Mouse (Mus musculus): ENCODE measurements around the gene Taf5l.
"Not testable (repeated sequence)": the region's sequence is repeated elsewhere in the genome, so short reads cannot be mapped to it uniquely, and the experiment has no call there.

Taf5l gene

DNA sequence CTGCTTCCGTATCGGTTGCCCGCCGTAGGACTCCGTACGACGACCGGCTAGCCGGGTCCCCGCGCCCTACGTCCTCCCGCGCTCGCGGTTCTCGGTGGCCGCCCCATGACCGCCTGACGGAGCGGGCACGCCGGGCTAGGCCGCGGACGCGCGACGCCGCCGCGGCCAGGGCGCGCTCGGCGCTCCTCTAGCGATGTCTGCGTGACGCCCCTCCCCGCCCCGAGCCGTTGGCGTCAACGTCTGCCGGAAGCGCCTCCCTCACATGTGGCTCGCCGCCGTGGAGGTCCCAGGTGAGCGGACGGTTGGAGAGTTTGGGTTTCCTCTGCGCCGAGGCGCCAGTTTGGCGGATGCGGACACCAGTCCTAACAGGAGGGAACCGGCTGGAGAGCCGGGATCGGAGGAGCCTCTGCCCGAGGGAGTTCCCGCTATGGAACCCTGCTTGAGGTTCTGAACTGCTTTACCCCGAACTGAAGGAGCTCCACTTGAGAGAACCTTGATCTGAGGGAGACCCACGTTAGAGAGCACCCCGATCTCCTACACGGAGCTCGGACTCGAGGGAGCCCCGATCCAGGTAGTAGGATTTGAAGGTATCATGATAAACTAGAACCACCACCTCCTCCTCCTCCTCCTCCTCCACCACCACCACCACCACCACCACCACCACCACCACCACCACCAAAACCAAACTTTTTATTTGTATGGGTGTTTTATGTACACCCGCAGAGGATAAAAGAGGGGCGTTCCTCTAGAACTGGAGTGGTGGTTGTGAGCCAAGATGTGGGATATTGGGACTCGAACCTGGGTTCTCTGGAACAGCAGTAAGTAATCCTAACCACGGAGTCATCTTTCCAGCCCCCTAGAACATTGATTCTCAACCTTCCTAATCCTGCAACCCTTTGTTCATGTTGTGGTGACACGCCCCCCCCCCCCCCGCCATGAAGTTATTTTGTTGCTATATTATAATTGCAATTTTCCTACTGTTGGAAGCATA is at the start of gene Taf5l, which contains the start of gene Urb2:
TSS of gene Taf5l (minus strand) at position 161 of the 991 bp plus-strand sequence.
TSS of gene Urb2 (plus strand) at position 272 of the 991 bp plus-strand sequence.
- peak; percentile 89 for DNase-seq (ENCODE audit: low read depth)

DNA sequence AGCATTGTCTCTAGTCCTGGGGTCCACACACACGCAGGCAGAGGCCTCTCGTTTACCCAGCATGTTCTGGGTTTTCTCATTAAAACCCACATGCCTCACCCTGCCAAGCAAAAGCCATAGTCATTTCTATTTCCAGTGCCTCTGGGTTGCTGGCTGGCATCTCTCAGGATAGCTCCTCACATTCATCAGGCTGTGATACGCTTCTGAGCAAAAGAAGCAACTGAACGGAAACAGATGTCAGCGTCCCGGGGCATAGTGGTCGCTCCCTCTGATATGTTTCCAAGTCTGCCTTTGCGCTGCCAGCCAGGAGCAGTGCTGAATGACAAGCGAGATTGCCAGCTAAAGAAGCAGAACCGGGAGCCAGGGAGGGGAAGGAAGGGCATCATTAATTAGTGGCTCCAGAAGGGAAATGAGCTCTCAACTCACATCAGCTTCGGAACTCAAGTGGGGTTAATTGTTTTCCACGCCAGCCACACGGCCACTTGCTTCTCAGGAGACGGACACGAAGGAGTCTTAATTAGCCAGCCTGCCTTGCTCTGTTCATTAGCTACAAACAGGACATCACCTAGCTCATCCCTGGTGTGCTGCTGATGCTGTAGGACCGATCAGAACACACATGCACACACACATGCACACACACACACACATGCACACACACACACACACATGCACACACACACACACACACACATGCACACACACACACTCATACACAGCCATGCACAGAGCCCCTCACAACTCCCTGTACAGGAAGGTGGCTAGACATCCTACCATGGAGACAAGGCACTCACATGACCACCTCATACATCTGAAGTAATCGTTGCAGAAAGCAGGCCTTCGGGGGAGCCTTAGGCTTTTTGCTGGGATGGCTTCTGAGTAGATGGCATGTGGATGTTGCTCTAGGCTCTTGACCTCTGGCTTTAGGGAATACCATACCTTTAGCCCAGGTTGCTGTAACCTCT is 49.4 kb upstream of the Taf5l start:
- peak; percentile 26 for DNase-seq (ENCODE audit: low read depth)

DNA sequence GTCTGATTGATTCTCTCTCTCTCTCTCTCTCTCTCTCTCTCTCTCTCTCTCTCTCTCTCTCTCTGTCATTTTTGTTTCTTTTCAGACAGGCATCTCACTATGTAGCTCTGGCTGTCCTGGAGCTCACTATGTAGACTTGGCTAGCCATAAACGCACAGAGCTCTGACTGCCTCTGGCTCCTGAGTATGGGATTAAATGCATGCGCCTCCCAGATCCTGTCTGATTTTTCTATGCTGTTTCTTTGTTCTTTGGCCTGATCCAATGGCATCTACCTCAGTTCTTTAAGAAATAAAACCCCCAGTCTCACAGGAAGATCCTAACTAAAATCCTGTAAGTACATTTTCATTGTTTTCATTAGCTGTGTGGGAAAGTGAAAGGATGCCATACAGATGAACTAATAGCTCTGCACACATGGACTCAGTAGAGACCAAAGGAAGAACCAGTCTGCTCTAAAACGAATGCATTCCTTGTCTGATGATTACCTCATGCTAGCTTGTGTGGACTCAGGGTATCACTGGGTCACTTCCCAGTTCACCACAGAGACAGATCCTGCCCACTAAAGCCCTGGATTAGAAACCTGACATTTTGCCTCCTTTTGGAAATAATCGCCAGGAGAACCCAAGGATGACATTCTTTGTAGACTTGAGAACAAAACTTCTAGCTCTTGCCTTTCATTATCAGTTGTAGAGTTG is 46.0 kb upstream of the Taf5l start:
- peak; percentile 11 for DNase-seq (ENCODE audit: low read depth)

DNA sequence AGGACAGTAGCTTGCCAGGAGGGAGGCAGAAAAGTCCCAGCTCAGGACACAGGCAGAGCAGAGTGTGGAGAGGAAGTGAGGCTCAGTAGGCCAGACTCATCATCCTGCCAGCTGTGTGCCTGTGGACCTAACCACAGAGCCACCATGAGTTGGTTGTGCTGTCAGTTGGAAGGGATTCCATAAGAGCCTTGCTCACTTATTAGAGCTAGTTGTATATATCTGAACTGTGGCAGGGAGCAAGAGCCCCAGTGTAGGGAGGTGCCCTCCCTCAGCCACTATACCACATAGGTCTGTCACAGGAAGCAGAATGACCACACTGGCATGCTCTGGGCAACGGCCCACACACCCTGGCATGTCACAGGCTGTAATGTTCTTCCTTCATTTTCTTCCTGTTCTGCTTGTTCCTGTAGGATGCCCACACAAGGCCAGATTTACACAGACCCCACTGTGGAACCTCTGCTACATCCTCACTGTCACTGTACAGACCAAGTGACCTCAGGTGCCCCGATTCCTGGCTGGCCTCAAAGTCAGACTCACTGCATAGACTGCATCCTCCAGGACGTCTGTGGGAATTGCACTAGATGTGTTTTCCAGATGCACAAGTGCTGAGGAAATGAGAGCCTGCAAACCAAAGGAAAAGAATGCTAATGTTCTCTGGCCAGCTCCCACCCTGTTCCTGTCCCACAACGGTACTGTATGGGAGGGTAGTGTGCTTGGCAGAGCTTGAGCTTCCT is 45.3 kb upstream of the Taf5l start:
- DNase-seq (ENCODE audit: low read depth) = peak; percentile 95

DNA sequence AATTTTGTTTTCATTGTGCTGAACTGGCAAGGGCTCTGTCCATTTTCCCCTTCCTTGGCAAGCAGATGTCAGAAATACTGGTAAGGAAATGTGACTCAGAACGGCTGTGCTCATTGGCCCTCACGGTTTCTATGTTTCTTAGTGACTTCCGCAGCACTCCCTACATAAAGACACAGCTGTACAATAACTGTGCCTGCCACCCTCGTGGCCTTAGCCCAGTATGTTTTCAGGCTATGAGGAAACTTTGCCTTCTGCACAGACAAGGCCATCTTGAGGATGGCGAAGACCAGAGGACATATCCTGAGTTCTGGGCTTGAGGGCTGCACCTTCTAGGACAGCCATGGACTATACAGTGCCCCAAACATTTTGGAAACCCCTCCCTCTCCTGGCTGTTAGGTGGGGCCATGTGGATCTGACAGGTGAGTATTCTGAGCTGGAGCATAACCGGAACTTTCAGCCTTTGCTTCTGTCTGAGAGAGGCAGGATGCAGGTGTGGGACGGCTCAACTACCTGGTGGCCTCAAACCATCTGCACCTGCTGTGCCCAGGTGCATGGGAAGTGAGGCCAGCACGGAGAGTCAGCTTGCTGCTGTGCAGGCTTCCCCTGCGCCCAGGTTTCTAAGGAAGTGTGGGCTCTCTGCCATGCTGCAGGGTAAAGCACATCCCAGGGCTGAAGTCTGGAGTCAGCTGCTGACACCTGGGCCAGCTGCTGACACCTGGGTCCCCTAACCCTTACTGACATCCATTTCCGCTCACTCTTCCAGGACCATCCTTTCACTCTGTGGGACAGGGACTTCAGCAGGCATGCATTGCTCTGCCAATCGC is 35.8 kb upstream of the Taf5l start:
- DNase-seq (ENCODE audit: low read depth) = peak; percentile 33

DNA sequence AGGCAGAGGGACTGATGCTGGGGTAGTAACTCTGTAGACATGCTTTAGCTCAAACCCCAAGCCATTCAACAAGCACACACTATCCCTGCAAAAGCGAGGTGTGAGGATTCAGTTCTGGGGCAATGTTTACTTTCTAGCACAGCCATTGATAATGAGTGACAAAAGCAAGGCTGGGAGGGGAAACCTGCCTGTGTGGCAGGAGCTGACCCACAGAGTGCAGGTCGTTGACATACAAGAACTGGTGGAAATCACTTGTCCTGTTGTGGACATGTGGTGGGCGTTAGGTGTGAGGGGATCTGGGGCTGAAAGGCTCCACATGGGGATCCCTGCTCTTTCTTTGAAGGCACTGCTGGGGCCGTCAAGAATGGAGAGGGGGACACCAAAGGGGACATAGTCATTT is 31.4 kb upstream of the Taf5l start:
- no peak for DNase-seq (ENCODE audit: low read depth)

DNA sequence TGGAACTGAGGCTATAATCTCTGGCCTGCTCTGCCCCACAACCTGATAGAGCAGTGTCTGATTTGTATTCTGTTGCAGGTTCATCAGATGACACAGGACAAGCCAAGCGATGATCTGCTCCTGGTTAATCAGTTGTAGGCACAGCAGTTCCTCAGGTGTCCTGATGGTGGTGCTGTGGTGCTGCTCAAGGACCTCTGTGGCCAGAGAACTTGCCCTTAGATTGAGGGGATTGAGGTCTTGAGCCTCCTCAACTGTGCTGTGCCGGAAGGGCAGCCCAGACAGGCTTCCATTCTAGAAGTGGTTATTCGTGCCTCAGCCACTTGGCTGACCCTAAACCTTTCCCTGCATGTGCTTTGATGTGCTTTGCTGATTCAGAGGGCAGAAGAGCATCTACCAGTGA is 30.9 kb upstream of the Taf5l start:
- DNase-seq (ENCODE audit: low read depth) = peak; percentile 68

DNA sequence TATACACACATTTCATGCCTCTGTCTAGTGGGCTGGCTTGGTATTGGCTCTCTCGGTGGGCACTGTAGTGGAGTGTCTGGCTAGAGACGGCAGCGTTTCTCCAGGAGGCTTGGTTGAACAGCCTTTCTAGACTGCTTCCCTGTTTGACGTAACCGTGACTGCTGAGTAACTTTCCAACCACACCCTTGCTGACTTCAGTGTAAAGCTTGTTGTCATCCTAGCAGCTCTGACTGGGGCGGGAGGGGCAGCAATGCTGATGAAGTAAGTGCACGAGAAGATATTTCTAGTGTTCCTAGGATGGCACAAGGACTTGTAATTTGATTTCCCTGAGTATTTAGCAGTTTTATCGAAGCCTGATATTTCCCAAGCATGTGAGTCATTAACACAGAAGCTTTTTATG is 24.7 kb upstream of the Taf5l start:
- DNase-seq (ENCODE audit: low read depth) = peak; percentile 27

DNA sequence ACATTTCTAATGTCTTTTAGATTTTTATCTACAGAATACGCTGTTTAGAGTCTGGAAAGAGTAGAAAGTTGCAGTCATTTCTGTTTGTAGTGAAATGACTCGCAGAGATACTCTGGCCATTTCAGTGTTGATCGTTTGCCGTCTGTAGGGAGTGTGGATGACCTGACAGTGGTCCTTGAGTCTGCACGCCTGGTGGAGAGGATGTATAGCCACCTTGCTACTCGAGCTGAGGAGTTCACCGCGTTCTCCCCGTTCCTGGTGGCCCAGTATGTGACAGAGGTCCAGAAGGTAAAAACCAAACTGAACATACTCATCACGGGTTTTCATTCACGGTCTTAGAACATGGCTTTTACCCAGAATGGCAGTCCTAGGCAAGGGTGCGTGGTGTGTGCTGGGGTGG is 23.7 kb upstream of the Taf5l start:
- DNase-seq (ENCODE audit: low read depth) = no peak

DNA sequence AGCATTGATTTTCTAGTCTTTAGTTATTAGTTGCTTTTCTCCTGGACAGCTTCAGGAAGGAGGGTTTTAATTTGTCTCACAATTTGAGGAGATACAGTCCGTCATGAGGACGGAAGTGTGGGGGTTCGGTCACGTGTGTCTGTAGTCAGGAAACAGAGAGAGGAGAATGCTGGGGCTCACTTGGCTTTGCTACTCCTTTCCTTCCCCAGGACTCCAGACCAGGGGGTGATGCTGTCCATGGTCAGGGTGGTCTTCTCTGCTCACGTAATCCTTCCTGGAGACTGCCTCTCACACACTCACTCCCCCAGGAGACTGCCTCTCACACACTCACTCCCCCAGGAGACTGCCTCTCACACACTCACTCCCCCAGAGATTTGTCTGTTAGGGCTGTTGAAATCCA is 23.2 kb upstream of the Taf5l start:
- no peak for DNase-seq (ENCODE audit: low read depth)

DNA sequence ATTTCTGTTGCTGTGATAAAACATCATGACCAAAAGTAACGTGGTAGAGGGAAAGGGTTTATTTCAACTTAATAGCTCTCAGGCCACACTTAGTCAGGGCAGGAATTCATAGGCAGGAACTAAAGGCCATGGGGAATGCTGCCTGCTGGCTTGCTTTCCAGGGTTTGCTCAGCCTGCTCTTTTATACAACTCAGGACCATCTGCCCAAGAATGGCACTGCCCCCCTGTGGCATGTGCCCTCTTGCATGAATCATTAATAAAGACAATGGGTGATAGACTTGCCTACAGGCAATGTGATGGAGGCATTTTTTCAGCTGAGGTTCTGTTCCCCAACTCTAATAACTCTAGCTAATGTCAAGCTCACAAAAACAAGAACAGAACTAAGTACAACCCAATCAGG is 21.0 kb upstream of the Taf5l start:
- DNase-seq (ENCODE audit: low read depth) = no peak

DNA sequence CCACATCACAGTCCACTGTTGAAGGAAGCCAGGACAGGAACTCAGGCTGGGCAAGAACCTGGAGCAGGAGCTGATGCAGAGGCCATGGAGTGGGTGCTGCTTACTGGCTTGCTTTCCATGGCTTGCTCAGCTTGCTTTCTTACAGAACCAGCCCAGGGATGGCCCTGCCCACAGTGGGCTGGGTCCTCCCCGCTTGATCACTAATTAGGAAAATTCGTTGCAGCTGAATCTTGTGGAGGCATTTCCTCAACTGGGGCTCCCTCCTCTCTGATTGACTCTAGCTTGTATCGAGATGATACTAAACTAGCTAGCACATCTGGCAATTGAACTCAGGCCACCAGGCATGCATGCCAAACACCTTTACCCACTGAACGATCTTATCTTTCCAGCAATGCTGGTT is 18.2 kb upstream of the Taf5l start:
- DNase-seq (ENCODE audit: low read depth) = no peak

DNA sequence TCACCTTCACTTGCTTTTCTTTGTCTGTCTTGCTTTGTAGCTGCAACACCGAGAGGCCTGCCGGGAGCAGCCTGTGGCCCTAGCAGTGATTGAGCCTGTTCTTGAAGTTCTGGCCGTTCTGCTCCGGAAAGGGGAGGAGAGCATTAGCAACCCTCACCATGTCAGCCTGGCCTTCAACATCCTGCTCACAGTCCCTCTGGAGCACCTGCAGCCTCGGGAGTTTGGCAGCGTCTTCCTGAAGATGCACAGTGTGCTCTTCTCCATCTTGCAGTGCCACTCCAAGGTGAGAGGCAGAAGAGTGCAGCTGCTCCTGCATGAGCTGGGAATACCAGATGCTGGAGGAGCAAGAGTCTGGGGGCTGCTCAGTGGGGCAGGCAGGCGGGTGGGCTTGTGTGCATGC is 16.9 kb upstream of the Taf5l start:
- DNase-seq (ENCODE audit: low read depth) = no peak

DNA sequence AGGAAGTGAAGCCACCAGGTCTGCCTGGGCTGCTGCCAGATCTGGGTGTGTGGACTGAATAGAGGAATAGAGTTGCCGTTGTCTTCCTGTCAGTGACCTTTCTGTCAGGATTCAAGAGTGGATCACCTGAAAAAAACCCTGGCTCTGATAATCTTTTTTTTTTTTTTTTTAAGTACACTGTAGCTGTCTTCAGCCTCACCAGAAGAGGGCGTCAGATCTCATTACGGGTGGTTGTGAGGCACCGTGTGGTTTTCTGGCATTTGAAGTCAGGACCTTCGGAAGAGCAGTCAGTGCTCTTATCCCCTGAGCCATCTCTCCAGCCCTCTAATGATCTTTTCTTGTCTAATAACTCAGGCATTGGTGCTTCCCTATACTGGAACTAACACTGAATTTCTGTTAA is 12.2 kb upstream of the Taf5l start:
- DNase-seq (ENCODE audit: low read depth) = peak; percentile 45

DNA sequence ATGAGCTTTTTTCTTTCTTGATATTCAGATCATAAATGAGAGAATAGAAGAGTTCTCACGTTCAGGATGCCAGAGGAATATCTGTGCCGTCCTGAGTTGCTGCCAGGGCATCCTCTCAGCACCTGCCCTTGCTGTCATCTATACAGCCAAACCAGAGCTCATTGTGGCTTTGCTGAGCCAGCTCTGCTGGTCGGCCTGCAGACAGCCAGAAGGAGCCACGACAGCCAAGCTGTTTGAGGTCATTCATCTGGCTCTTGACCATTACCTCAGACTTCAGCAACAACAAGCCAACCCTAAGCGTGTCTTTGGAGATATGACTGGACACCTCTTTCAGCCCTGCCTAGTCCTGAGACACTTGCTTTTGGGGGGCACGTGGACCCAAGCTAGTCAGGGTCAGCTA is 6.6 kb upstream of the Taf5l start:
- no peak for DNase-seq (ENCODE audit: low read depth)

DNA sequence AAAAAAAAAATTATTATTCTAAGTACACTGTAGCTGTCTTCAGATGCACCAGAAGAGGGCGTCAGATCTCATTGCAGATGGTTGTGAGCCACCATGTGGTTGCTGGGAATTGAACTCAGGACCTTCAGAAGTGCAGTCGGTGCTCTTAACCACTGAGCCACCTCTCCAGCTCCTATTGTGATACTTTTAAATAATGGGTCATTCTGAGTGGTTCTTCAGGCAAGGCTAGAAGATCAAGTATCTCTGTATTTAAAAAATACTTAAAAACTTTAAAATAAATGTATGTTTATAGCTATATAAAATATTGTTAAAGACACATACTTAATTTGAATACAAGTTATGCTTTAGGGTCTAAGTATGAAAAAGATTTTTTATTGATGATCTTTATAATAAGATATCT is 5.1 kb upstream of the Taf5l start:
- DNase-seq (ENCODE audit: low read depth) = not testable (repeated sequence)

DNA sequence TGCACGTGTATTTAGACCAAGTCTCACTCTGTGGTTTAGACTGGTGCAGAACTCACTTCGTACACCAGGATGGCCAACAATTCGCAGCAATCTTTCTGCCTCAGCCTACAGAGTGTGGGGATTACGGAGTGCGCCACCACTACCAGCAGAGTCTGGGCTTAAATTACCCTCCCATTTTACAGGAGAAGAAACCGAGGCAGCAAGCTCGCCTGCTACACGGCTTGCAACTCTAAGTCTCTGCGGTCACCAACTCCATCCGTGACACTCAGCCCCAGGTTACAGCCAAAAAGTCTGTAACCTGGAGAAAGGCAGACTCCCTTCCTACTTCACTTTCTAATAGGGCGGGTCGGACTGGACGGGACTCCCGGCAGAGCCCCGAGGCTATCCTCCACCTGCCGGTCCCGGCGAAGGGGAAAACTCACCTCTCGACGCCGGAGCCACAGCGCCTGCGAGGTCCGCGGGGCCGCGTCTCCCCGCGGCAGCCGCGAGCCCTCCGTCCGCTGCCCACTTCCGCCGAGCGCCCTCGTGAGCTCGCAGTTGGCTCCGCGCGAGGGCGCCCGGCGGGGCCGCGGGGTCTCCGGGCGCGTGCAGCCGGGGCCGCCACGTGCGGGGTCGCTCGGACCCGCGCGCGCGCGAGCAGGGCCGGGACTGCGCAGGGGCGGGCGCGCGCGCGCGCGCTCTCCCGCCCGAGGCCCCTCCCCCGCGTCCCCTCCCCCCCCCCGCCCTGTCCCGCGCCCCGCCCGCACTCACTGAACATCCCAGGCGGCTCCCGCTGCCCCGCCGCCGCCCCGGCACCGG is 559 bp downstream of the Taf5l start:
- DNase-seq (ENCODE audit: low read depth) = peak; percentile 73

DNA sequence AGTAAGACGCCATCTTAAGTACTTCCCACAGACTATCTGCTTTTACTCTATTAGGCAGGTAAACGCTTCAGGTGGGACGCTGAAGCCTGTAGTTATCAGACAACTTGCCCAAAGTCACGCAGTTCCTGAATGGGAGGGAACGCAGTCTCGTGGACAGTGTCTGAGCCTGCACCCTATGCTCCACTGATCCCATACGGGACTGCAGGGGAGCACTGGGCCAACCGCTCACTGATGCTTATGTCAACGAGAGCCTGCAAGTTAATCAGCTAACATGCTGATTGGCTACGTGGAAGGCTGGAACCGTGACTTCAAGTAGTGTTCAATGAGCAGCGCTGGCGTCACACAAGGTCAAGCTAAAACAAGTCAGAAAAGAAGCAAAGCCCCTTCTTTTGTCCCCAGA is 1.4 kb downstream of the Taf5l start:
- DNase-seq (ENCODE audit: low read depth) = peak; percentile 70

DNA sequence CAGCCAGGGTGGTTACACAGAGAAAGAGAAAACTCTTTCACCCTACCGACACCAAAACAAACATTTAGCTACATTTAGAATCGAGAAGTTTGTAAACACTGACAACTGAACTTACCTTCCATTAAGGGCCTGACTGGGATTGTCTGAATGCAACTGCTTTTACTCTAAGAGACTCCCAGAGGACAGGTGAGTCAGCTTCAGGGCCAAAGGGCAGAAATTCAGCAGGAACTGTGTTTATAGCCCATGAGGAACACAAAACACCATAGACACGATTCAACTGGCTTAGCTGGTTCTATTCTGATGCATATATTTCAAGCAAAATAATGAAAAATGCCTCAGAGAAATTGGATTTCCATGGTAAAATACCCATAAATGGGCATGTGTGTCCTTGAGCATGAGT is 6.4 kb downstream of the Taf5l start:
- DNase-seq (ENCODE audit: low read depth) = no peak

DNA sequence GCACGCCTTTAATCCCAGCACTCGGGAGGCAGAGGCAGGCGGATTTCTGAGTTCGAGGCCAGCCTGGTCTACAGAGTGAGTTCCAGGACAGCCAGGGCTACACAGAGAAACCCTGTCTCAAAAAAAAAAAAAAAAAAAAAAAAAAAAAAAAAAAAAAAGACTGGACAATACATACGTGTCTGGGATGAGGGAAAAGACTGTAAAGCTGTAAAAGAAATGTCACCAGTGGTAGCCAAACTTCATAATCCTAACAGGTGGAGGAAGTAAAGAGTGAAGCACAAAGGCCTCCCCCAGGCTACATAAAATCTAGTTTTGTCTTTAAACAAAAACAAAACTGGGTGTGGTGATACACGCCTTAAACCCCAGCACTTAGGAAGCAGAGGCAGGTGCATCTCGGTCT is 6.9 kb downstream of the Taf5l start:
- not testable (repeated sequence) for DNase-seq (ENCODE audit: low read depth)

Data from 416B (cell line).